Mouse (Mus musculus): ENCODE data around the gene Lrch1. TPM values are rescaled to one million over a fixed set of nuclear protein-coding genes. Genes with fewer than 3 reads are reported as not detected.

The Lrch1 gene
- polyA plus RNA-seq, 1 experiment from 2014 or later = 16.6 TPM

GRCm38 (mm10) chr14:74798063-74798890 lies 149.4 kb downstream of the Lrch1 start:
- no peak overlapping the region for H3K9ac ChIP-seq
- WGBS = 85% methylated on average over 16 of the region's 16 CpGs
- no peak for ATAC-seq (ENCODE audit: insufficient number of reproducible peaks, low FRiP score)
- peaks cover 57% of the 10 kb centered on the region for H3K36me3 ChIP-seq
- peaks cover 8% of the 10 kb centered on the region for H3K9me3 ChIP-seq (replicated peaks)
- H3K27ac ChIP-seq (ENCODE audit: poor library complexity, severe bottlenecking) = no peak overlapping the region
- no peak overlapping the region for H3K4me2 ChIP-seq
- no peak overlapping the region for H3K4me3 ChIP-seq
- no peaks in the 10 kb centered on the region for H3K27me3 ChIP-seq (replicated peaks)
- 0 out of 2 replicates have a peak, but pooled peaks cover under 1% of the 10 kb centered on the region for H3K4me1 ChIP-seq (replicated peaks)

GRCm38 (mm10) chr14:74797386-74798062 lies 150.2 kb downstream of the Lrch1 start:
- Histone ChIP-seq H3K9ac (no peak overlapping the region), H3K36me3 (peaks cover 58% of the 10 kb centered on the region), H3K27me3 (replicated peaks) (no peaks in the 10 kb centered on the region), H3K4me1 (replicated peaks) (0 out of 2 replicates have a peak, but pooled peaks cover 7% of the 10 kb centered on the region), H3K9me3 (replicated peaks) (peaks cover 8% of the 10 kb centered on the region), H3K4me3 (no peak overlapping the region), H3K4me2 (no peak overlapping the region), H3K27ac (ENCODE audit: poor library complexity, severe bottlenecking) (no peak overlapping the region)
- ATAC-seq (ENCODE audit: insufficient number of reproducible peaks, low FRiP score) = no peak
- 86% methylated on average over 10 of the region's 10 CpGs for WGBS

- no peak for ATAC-seq (ENCODE audit: insufficient number of reproducible peaks, low FRiP score)
- Histone ChIP-seq H3K9me3 (replicated peaks) (no peaks in the 10 kb centered on the region), H3K36me3 (peaks cover 36% of the 10 kb centered on the region), H3K9ac (no peak overlapping the region), H3K27ac (ENCODE audit: poor library complexity, severe bottlenecking) (no peak overlapping the region), H3K4me2 (no peak overlapping the region), H3K4me3 (no peak overlapping the region), H3K27me3 (replicated peaks) (no peaks in the 10 kb centered on the region), H3K4me1 (replicated peaks) (0 out of 2 replicates have a peak, but pooled peaks cover 11% of the 10 kb centered on the region)
- WGBS = 74% methylated on average over 12 of the region's 12 CpGs
These were observed 152.7 kb downstream of the Lrch1 start for GRCm38 (mm10) chr14:74794931-74795330.

- Histone ChIP-seq H3K9me3 (replicated peaks) (no peaks in the 10 kb centered on the region), H3K27ac (ENCODE audit: poor library complexity, severe bottlenecking) (no peak overlapping the region), H3K36me3 (peaks cover 33% of the 10 kb centered on the region), H3K9ac (no peak overlapping the region), H3K4me2 (no peak overlapping the region), H3K27me3 (replicated peaks) (no peaks in the 10 kb centered on the region), H3K4me1 (replicated peaks) (0 out of 2 replicates have a peak, but pooled peaks cover 14% of the 10 kb centered on the region), H3K4me3 (no peak overlapping the region)
- 66% methylated on average over 6 of the region's 6 CpGs for WGBS
- no peak for ATAC-seq (ENCODE audit: insufficient number of reproducible peaks, low FRiP score)
These were observed 154.9 kb downstream of the Lrch1 start for GRCm38 (mm10) chr14:74792793-74793192.

GRCm38 (mm10) chr14:74790535-74790934 lies 157.1 kb downstream of the Lrch1 start:
- 53% methylated on average over 5 of the region's 5 CpGs for WGBS
- Histone ChIP-seq H3K4me3 (no peak overlapping the region), H3K9ac (no peak overlapping the region), H3K4me1 (replicated peaks) (0 out of 2 replicates have a peak, but pooled peaks cover 14% of the 10 kb centered on the region), H3K27ac (ENCODE audit: poor library complexity, severe bottlenecking) (no peak overlapping the region), H3K4me2 (no peak overlapping the region), H3K27me3 (replicated peaks) (no peaks in the 10 kb centered on the region), H3K36me3 (peaks cover 30% of the 10 kb centered on the region), H3K9me3 (replicated peaks) (no peaks in the 10 kb centered on the region)
- ATAC-seq (ENCODE audit: insufficient number of reproducible peaks, low FRiP score) = no peak

GRCm38 (mm10) chr14:74788766-74789165 lies 158.9 kb downstream of the Lrch1 start:
- no peak overlapping the region for H3K27ac ChIP-seq (ENCODE audit: poor library complexity, severe bottlenecking)

GRCm38 (mm10) chr14:74787717-74788116 lies 160.0 kb downstream of the Lrch1 start:
- Histone ChIP-seq H3K4me2 (no peak overlapping the region), H3K9ac (no peak overlapping the region), H3K27me3 (replicated peaks) (no peaks in the 10 kb centered on the region), H3K9me3 (replicated peaks) (no peaks in the 10 kb centered on the region; the same call in 1 of the 2 replicates), H3K4me3 (no peak overlapping the region), H3K4me1 (replicated peaks) (peaks cover 16% of the 10 kb centered on the region), H3K36me3 (peaks cover 34% of the 10 kb centered on the region), H3K27ac (ENCODE audit: poor library complexity, severe bottlenecking) (no peak overlapping the region)
- no peak for ATAC-seq (ENCODE audit: insufficient number of reproducible peaks, low FRiP score)
- WGBS = 82% methylated on average over 3 of the region's 3 CpGs

More at GRCm38 (mm10) chr14:74788766-74789165, 158.9 kb downstream of the Lrch1 start:
- Histone ChIP-seq H3K36me3 (peaks cover 32% of the 10 kb centered on the region), H3K9me3 (replicated peaks) (no peaks in the 10 kb centered on the region; the same call in 1 of the 2 replicates), H3K9ac (no peak overlapping the region), H3K4me3 (no peak overlapping the region), H3K4me1 (replicated peaks) (peaks cover 23% of the 10 kb centered on the region), H3K4me2 (no peak overlapping the region), H3K27me3 (replicated peaks) (no peaks in the 10 kb centered on the region)
- ATAC-seq (ENCODE audit: insufficient number of reproducible peaks, low FRiP score) = no peak
- WGBS = 76% methylated on average over 8 of the region's 8 CpGs

- H3K9ac ChIP-seq = no peak overlapping the region
- H3K27ac ChIP-seq (ENCODE audit: poor library complexity, severe bottlenecking) = no peak overlapping the region; the same call in 1 of the 2 replicates
- H3K4me1 ChIP-seq (replicated peaks) = peaks cover 8% of the 10 kb centered on the region
- H3K27me3 ChIP-seq (replicated peaks) = no peaks in the 10 kb centered on the region
- ATAC-seq (ENCODE audit: insufficient number of reproducible peaks, low FRiP score) = no peak
- no peak overlapping the region for H3K4me2 ChIP-seq
- 65% methylated on average over 11 of the region's 11 CpGs for WGBS
- no peaks in the 10 kb centered on the region; the same call in 1 of the 2 replicates for H3K9me3 ChIP-seq (replicated peaks)
- H3K4me3 ChIP-seq = no peak overlapping the region
- H3K36me3 ChIP-seq = peaks cover 32% of the 10 kb centered on the region
These were observed 163.3 kb downstream of the Lrch1 start for GRCm38 (mm10) chr14:74784243-74784934.

GRCm38 (mm10) chr14:74774046-74774619 lies 173.5 kb downstream of the Lrch1 start:
- Histone ChIP-seq H3K9ac (no peak overlapping the region), H3K27me3 (replicated peaks) (no peaks in the 10 kb centered on the region), H3K27ac (ENCODE audit: poor library complexity, severe bottlenecking) (no peak overlapping the region), H3K36me3 (peaks cover 49% of the 10 kb centered on the region), H3K4me3 (no peak overlapping the region), H3K9me3 (replicated peaks) (peaks cover 11% of the 10 kb centered on the region), H3K4me1 (replicated peaks) (no peaks in the 10 kb centered on the region), H3K4me2 (no peak overlapping the region)
- 80% methylated on average over 10 of the region's 10 CpGs for WGBS
- ATAC-seq (ENCODE audit: insufficient number of reproducible peaks, low FRiP score) = no peak

GRCm38 (mm10) chr14:74767892-74768291 lies 179.8 kb downstream of the Lrch1 start:
- H3K27me3 ChIP-seq (replicated peaks) = no peaks in the 10 kb centered on the region
- peaks cover 8% of the 10 kb centered on the region; the same call in 1 of the 2 replicates for H3K4me1 ChIP-seq (replicated peaks)
- no peak for ATAC-seq (ENCODE audit: insufficient number of reproducible peaks, low FRiP score)
- WGBS = 64% methylated on average over 1 of the region's 1 CpGs
- H3K27ac ChIP-seq (ENCODE audit: poor library complexity, severe bottlenecking) = no peak overlapping the region
- H3K4me3 ChIP-seq = no peak overlapping the region
- no peak overlapping the region for H3K9ac ChIP-seq
- H3K36me3 ChIP-seq = peaks cover 37% of the 10 kb centered on the region
- no peak overlapping the region for H3K4me2 ChIP-seq
- H3K9me3 ChIP-seq (replicated peaks) = peaks cover 14% of the 10 kb centered on the region

All from heart, embryonic 12.5 days (tissue).